Mouse (Mus musculus) CH12.LX (cell line): ENCODE data around the gene Kif6. TPM values are rescaled to one million over a fixed set of nuclear protein-coding genes. Genes with fewer than 3 reads are reported as not detected.

ENCODE experiments used
- DNase-seq: peaks from one replicate; pipeline ENCODE4 v3.0.0-alpha.2; 2013; ENCODE audit errors: extremely low read depth
- H3K27ac ChIP-seq: 2 replicates; pipeline ENCODE4 v1.5.1; 2012; ENCODE audit warnings: low read depth, mild to moderate bottlenecking, control low read depth, moderate library complexity; ENCODE audit not compliant: insufficient read depth
- H3K27me3 ChIP-seq: replicated peaks from 2 replicates; pipeline ENCODE3; 2012; ENCODE audit warnings: inconsistent platforms
- H3K36me3 ChIP-seq, 2 experiments: replicated peaks in 1 of 2; 2 replicates each; pipeline versions ENCODE3 to v1.6.1; 2012; ENCODE audit warnings: inconsistent platforms in 1 of 2, low read length in 1 of 2, mild to moderate bottlenecking in 1 of 2, mixed read lengths in 1 of 2, moderate library complexity in 1 of 2; ENCODE audit not compliant: control insufficient read depth in 1 of 2, insufficient read depth in 1 of 2
- H3K4me1 ChIP-seq, 2 experiments: 2 replicates each; pipeline ENCODE4 v1.6.1; 2012; ENCODE audit warnings: inconsistent platforms in 1 of 2, moderate library complexity in 1 of 2; ENCODE audit not compliant: insufficient read depth in 2 of 2, control insufficient read depth in 1 of 2
- H3K4me2 ChIP-seq: 2 replicates; pipeline ENCODE4 v1.6.1; 2012; ENCODE audit warnings: low read depth, mild to moderate bottlenecking, control low read depth; ENCODE audit not compliant: poor library complexity, insufficient read depth, severe bottlenecking
- H3K4me3 ChIP-seq, 3 experiments: fragments of 150-350 bp in 1 of 3; sonication (generic) in 1 of 3; replicated peaks in 1 of 3; 2 replicates each; pipeline versions ENCODE3 to v1.5.1; 2011 to 2012; ENCODE audit warnings: low read depth in 2 of 3, low read length in 2 of 3, mild to moderate bottlenecking in 2 of 3, moderate library complexity in 2 of 3, control low read depth in 1 of 3, improper control_type of control experiment in 1 of 3, inconsistent platforms in 1 of 3, mixed read lengths in 1 of 3; ENCODE audit not compliant: poor library complexity in 1 of 3
- H3K79me2 ChIP-seq: replicated peaks from 2 replicates; pipeline ENCODE4 v1.6.1; 2012; ENCODE audit warnings: mild to moderate bottlenecking, moderate library complexity; ENCODE audit not compliant: control insufficient read depth, poor library complexity, insufficient read depth, severe bottlenecking; ENCODE audit errors: extremely low read depth
- H3K9ac ChIP-seq: 2 replicates; pipeline ENCODE4 v1.6.1; 2012; ENCODE audit warnings: low read depth, mild to moderate bottlenecking, control low read depth, moderate library complexity; ENCODE audit not compliant: insufficient read depth
- H3K9me3 ChIP-seq: replicated peaks from 2 replicates; pipeline ENCODE3; 2012; ENCODE audit warnings: low read length, inconsistent platforms, mixed read lengths
- CHD2 ChIP-seq: IDR thresholded peaks from 2 replicates; pipeline ENCODE4 v1.6.1; 2011; ENCODE audit warnings: low read length, improper control_type of control experiment
- E2F4 ChIP-seq: IDR thresholded peaks from 2 replicates; pipeline ENCODE4 v1.6.1; 2011; ENCODE audit warnings: low read depth, low read length, improper control_type of control experiment; ENCODE audit not compliant: insufficient replicate concordance
- GABPA ChIP-seq: IDR thresholded peaks from 2 replicates; pipeline ENCODE4 v1.6.1; 2012; ENCODE audit warnings: low read depth, low read length, improper control_type of control experiment, inconsistent platforms; ENCODE audit not compliant: insufficient replicate concordance
- IRF4 ChIP-seq: IDR thresholded peaks from 2 replicates; pipeline ENCODE4 v1.6.1; 2014; ENCODE audit warnings: low read depth, mild to moderate bottlenecking, inconsistent platforms, low read length, improper control_type of control experiment
- JUND ChIP-seq: conservative IDR thresholded peaks from 2 replicates; pipeline ENCODE4 v1.6.1; 2011; ENCODE audit warnings: low read depth, low read length, improper control_type of control experiment
- KAT2A ChIP-seq: IDR thresholded peaks from 2 replicates; pipeline ENCODE4 v1.6.1; 2012; ENCODE audit warnings: low read length, improper control_type of control experiment, inconsistent platforms; ENCODE audit not compliant: insufficient replicate concordance
- MXI1 ChIP-seq: IDR thresholded peaks from 2 replicates; pipeline ENCODE4 v1.6.1; 2011; ENCODE audit warnings: mild to moderate bottlenecking, low read depth, low read length, improper control_type of control experiment
- NELFE ChIP-seq: IDR thresholded peaks from 2 replicates; pipeline ENCODE4 v1.6.1; 2011; ENCODE audit warnings: low read depth, low read length, improper control_type of control experiment
- NRF1 ChIP-seq: IDR thresholded peaks from 2 replicates; pipeline ENCODE4 v1.6.1; 2014; ENCODE audit warnings: low read depth, mild to moderate bottlenecking, inconsistent platforms, low read length, improper control_type of control experiment, moderate library complexity
- PAX5 ChIP-seq: IDR thresholded peaks from 2 replicates; pipeline ENCODE4 v1.6.1; 2012; ENCODE audit warnings: low read length, inconsistent platforms, mixed read lengths
- POLR2A ChIP-seq: IDR thresholded peaks from 2 replicates; pipeline ENCODE4 v1.6.1; 2011; ENCODE audit warnings: low read depth, mild to moderate bottlenecking, improper control_type of control experiment, low read length
- TBP ChIP-seq: conservative IDR thresholded peaks from 2 replicates; pipeline ENCODE4 v1.6.1; 2011; ENCODE audit warnings: low read depth, low read length, improper control_type of control experiment
- USF2 ChIP-seq: conservative IDR thresholded peaks from 2 replicates; pipeline ENCODE4 v1.6.1; 2011; ENCODE audit warnings: low read depth, low read length, improper control_type of control experiment
- ZMIZ1 ChIP-seq: IDR thresholded peaks from 2 replicates; pipeline ENCODE4 v1.6.1; 2012; ENCODE audit warnings: low read depth, mild to moderate bottlenecking, inconsistent platforms, low read length, improper control_type of control experiment
- dilution Hi-C: fragments of 300-500 bp; cut with MboI; formaldehyde crosslinking; loops from 2 replicates; pipeline ENCODE4 v1.14.3; 2020; ENCODE audit warnings: low sequenced_read_pairs; ENCODE audit not compliant: extremely low pct_unique_long_range_greater_than_20kb, extremely low pct_ligation_motif_present
- in situ Hi-C: fragments of 300-500 bp; cut with MboI; formaldehyde crosslinking; loops from 3 replicates; pipeline ENCODE4 v1.14.3; 2019; ENCODE audit warnings: low sequenced_read_pairs, low pct_ligation_motif_present, low pct_unique_long_range_greater_than_20kb, mixed read lengths
- polyA plus RNA-seq: library from polyadenylated mRNA; unstranded; fragments of >175 nt; gene quantifications from 2 replicates; pipeline ENCODE4 v1.2.1, GENCODE M21; 2012; ENCODE audit warnings: low read depth; ENCODE audit not compliant: insufficient read length
- total RNA-seq, 2 experiments: library from RNA; depleted of rRNA; stranded (reverse); fragments of 300-350 nt in 1 of 2; fragments of >200 nt in 1 of 2; gene quantifications; 2 replicates each; pipeline ENCODE4 v1.2.3; 2012 to 2014

Gene Kif6
- total and polyA plus RNA-seq, 3 experiments = not detected

GRCm38 (mm10) chr17:49867321-49868137 is 252.6 kb downstream of the Kif6 start:
- Histone ChIP-seq H3K4me2 (no peak overlapping the region), H3K9me3 (peaks cover 2% of the 10 kb centered on the region), H3K36me3 (no peaks in the 10 kb centered on the region), H3K79me2 (no peaks in the 10 kb centered on the region), H3K27ac (no peak overlapping the region), H3K27me3 (peaks cover 42% of the 10 kb centered on the region), H3K9ac (no peak overlapping the region), H3K4me3 (no peak overlapping the region), H3K4me1 (no peaks in the 10 kb centered on the region)
- in situ Hi-C loops = no loop called here
- dilution Hi-C loops = no loop called here
- DNase-seq = no peak
- TF ChIP-seq IRF4 (no peak), NELFE (no peak), CHD2 (no peak), ZMIZ1 (no peak), NRF1 (no peak), KAT2A (no peak), MXI1 (no peak), TBP (no peak), GABPA (no peak), JUND (no peak), USF2 (no peak), POLR2A (no peak), E2F4 (no peak)

- H3K4me1 ChIP-seq = no peaks in the 10 kb centered on the region
- no peak overlapping the region for H3K4me2 ChIP-seq
- in situ Hi-C loops (no loop called here), dilution Hi-C loops (no loop called here)
- H3K27me3 ChIP-seq = peaks cover 39% of the 10 kb centered on the region
- H3K36me3 ChIP-seq = no peaks in the 10 kb centered on the region
- peaks cover 2% of the 10 kb centered on the region for H3K9me3 ChIP-seq
- no peaks in the 10 kb centered on the region for H3K79me2 ChIP-seq
- no peak overlapping the region for H3K9ac ChIP-seq
- DNase-seq = no peak
- TF ChIP-seq PAX5 = no peak
- H3K27ac ChIP-seq = no peak overlapping the region
- no peak overlapping the region for H3K4me3 ChIP-seq
These were observed 254.3 kb downstream of the Kif6 start for GRCm38 (mm10) chr17:49869246-49869645.
